Mouse (Mus musculus): ENCODE measurements around the gene Ccdc66.

The Ccdc66 gene

GRCm38 (mm10) chr14:27507894-27508643 is at the start of gene Ccdc66:
Gene Ccdc66 (minus strand): TSS chr14:27508460.
- DNase-seq (ENCODE audit: low spot score), result peak; percentile 99

- no peak for DNase-seq (ENCODE audit: low spot score)
These were observed 35.7 kb upstream of the Ccdc66 start for GRCm38 (mm10) chr14:27543838-27544426.

- no peak for DNase-seq (ENCODE audit: low spot score)
These were observed 28.2 kb upstream of the Ccdc66 start for GRCm38 (mm10) chr14:27536441-27536840.

GRCm38 (mm10) chr14:27524541-27524940 is 16.3 kb upstream of the Ccdc66 start:
- no peak for DNase-seq (ENCODE audit: low spot score)

GRCm38 (mm10) chr14:27508644-27509301 is 513 bp upstream of the Ccdc66 start:
- DNase-seq (ENCODE audit: low spot score), result no peak

GRCm38 (mm10) chr14:27501096-27501495 is 7.2 kb downstream of the Ccdc66 start:
- DNase-seq (ENCODE audit: low spot score), result no peak

GRCm38 (mm10) chr14:27493516-27493915 is 14.7 kb downstream of the Ccdc66 start:
- no peak for DNase-seq (ENCODE audit: low spot score)

GRCm38 (mm10) chr14:27491399-27491798 is 16.9 kb downstream of the Ccdc66 start:
- DNase-seq (ENCODE audit: low spot score), result no peak

- no peak for DNase-seq (ENCODE audit: low spot score)
These were observed 61.3 kb downstream of the Ccdc66 start for GRCm38 (mm10) chr14:27446963-27447362.

GRCm38 (mm10) chr14:27444851-27445281 is 63.4 kb downstream of the Ccdc66 start:
- no peak for DNase-seq (ENCODE audit: low spot score)

- DNase-seq (ENCODE audit: low spot score), result no peak
These were observed 67.3 kb downstream of the Ccdc66 start for GRCm38 (mm10) chr14:27440921-27441320.

- no peak for DNase-seq (ENCODE audit: low spot score)
These were observed 71.4 kb downstream of the Ccdc66 start for GRCm38 (mm10) chr14:27436826-27437225.

GRCm38 (mm10) chr14:27436116-27436515 is 72.1 kb downstream of the Ccdc66 start:
- no peak for DNase-seq (ENCODE audit: low spot score)

GRCm38 (mm10) chr14:27432064-27432463 is 76.2 kb downstream of the Ccdc66 start:
- DNase-seq (ENCODE audit: low spot score), result no peak
